Mouse (Mus musculus) bone marrow, adult 2 months (tissue): ENCODE measurements around the gene Rnf145.

ENCODE experiments used
- CTCF ChIP-seq: fragments of 200-500 bp; IDR thresholded peaks from 2 replicates; pipeline ENCODE4 v1.5.1; 2011; ENCODE audit warnings: low read length, control low read depth; ENCODE audit not compliant: control insufficient read depth, insufficient read depth
- POLR2A ChIP-seq: fragments of 200-500 bp; IDR thresholded peaks from 2 replicates; pipeline ENCODE4 v1.6.1; 2011; ENCODE audit warnings: low read depth, mild to moderate bottlenecking, control low read depth, low read length, borderline replicate concordance; ENCODE audit not compliant: control insufficient read depth

- TF ChIP-seq CTCF = peak; percentile 36; the same call in 1 of the 2 replicates
- TF ChIP-seq POLR2A = no peak
Measured at GRCm38 (mm10) chr11:44541813-44542212, 23.0 kb downstream of the Rnf145 start.
